Mouse (Mus musculus) embryonic stem cell, embryonic (primary cell): ENCODE measurements around the gene Lrrc7.

ENCODE experiments used
- CTCF ChIA-PET, 4 experiments: fragments of 300-600 bp in 2 of 4; fragments of 350-600 bp in 2 of 4; sonication (Branson Sonifier 250); formaldehyde crosslinking; loops; one replicate each; lab custom pipeline; 2022; ENCODE audit warnings: inconsistent platforms in 2 of 4; lab: Charles Lee
- POLR2A ChIA-PET, 4 experiments: fragments of 300-600 bp in 2 of 4; fragments of 350-600 bp in 2 of 4; sonication (Branson Sonifier 250); formaldehyde crosslinking; loops; one replicate each; lab custom pipeline; 2022; ENCODE audit warnings: antibody characterized with exemption in 4 of 4, inconsistent platforms in 1 of 4; lab: Charles Lee

Gene Lrrc7

GRCm38 (mm10) chr3:158038106-158038505 is 523.9 kb downstream of the Lrrc7 start:
- POLR2A ChIA-PET: interaction anchor here (0.6 to 4.4 kb wide), 12 partner anchors 10 to 430 kb away, joined by 3 to 64 read pairs (median 4); partner anchors contain the start of gene Ankrd13c (in 3 of the 4)
- CTCF ChIA-PET: interaction anchor here in 1 of 4 experiments (0.6 kb wide), 1 partner anchor 140 kb away, joined by 4 read pairs; no protein-coding TSS in a partner anchor

- ChIA-PET POLR2A (interaction anchor here (0.5 to 4.4 kb wide), 68 partner anchors 8 to 1459 kb away, joined by 3 to 64 read pairs (median 5); partner anchors contain the start of genes Ankrd13c (in 4 of the 4), Cth (in 1 of the 4), Depdc1a (in 1 of the 4) and Zranb2 (in 1 of the 4)), CTCF (interaction anchor here in 2 of 4 experiments (0.5 to 0.6 kb wide), 2 partner anchors 105 to 1042 kb away, joined by 3 read pairs; no protein-coding TSS in a partner anchor)
These were observed 525.6 kb downstream of the Lrrc7 start, which contains the start of the genes Srsf11 and Lrrc40 for GRCm38 (mm10) chr3:158036329-158036988. Gene Srsf11 (minus strand): TSS chr3:158036639. Gene Lrrc40 (plus strand): TSS chr3:158036662.

- ChIA-PET POLR2A (interaction anchor here (0.5 to 4.4 kb wide), 58 partner anchors 9 to 502 kb away, joined by 3 to 64 read pairs (median 6); partner anchors contain the start of genes Ankrd13c (in 4 of the 4), Cth (in 1 of the 4) and Zranb2 (in 1 of the 4)), CTCF (interaction anchor here in 2 of 4 experiments (0.5 to 0.6 kb wide), 3 partner anchors 83 to 1042 kb away, joined by 3 to 4 read pairs (median 3); no protein-coding TSS in a partner anchor)
These were observed 526.2 kb downstream of the Lrrc7 start for GRCm38 (mm10) chr3:158035866-158036265.
